Mouse (Mus musculus): ENCODE results near the gene Ptpn14. TPM values are rescaled to one million over a fixed set of nuclear protein-coding genes. Genes with fewer than 3 reads are reported as not detected.

Gene Ptpn14
- polyA plus RNA-seq, 1 experiment: 57.3 TPM

DNA sequence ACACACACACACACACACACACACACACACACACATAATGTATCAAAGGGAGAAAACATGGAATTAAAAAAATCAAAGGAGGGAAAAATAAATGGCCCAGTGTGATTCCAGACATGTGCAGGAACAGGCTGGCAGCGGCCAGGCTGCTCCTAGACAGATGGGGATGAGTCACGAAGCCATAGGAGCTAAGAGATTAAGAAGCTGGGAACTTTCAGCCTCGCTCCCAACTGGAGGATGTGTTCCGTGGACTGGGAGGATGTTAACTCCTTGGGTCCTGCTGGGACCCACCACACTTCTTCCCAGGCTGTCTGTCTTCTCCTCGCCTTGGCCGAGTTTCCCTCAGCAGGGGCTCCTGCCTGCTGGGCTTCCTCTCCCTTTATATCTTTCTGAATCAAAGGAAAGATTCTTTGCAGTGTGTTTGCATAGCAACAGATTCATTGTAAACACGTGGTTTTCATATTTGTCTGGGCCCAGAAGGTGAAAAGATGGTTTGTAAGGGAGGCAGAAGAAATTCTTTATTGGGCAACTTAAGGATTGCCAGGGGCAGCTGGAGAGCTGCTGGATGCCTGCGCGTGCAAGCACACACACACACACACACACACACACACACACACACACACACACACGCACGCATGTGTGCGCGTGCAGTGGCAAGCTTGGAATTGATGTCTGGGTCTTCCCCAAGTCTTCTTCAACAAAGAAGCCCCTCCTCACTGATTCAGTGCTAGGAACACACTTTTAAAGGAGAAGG, 72.3 kb downstream of the Ptpn14 start:
- H3K27ac ChIP-seq (ENCODE audit: insufficient read depth, low read length): peak overlapping the region; percentile 76
- 0 out of 2 replicates have a peak, but pooled peaks cover 5% of the 10 kb centered on the region for H3K4me1 ChIP-seq (ENCODE audit: control insufficient read depth, insufficient read depth, low read length)
- H3K4me3 ChIP-seq (ENCODE audit: insufficient read depth, low read length): no peak overlapping the region
- TF ChIP-seq CTCF (IDR thresholded peaks at IDR 0.05; ENCODE audit: borderline replicate concordance, insufficient read depth, low read length): no peak
- TF ChIP-seq POLR2A (IDR thresholded peaks at IDR 0.05; ENCODE audit: low read depth, low read length): no peak

DNA sequence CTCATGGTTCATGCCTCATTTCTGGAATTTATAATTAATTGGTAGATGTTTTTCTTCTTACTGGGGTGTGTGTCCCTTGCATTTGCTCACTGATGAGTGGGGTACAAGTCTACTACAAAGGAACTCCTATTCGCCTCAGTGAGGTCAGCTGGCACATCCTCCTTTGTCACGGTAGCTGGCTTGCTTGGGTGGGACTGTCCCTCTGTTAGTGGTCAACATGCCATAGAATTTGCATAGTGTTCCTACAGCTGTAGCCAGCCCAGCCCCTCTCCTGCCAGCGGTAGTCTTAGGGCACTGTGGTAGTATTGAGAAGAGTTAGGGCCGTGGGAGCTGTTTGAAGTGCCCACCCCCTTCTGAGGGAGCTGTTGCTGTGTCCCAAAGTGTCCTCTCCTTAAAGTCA, 73.2 kb downstream of the Ptpn14 start:
- no peak for TF ChIP-seq POLR2A (IDR thresholded peaks at IDR 0.05; ENCODE audit: low read depth, low read length)
- TF ChIP-seq CTCF (IDR thresholded peaks at IDR 0.05; ENCODE audit: borderline replicate concordance, insufficient read depth, low read length): no peak
- Histone ChIP-seq H3K4me1 (ENCODE audit: control insufficient read depth, insufficient read depth, low read length) (0 out of 2 replicates have a peak, but pooled peaks cover 5% of the 10 kb centered on the region), H3K4me3 (ENCODE audit: insufficient read depth, low read length) (no peak overlapping the region), H3K27ac (ENCODE audit: insufficient read depth, low read length) (no peak overlapping the region)

DNA sequence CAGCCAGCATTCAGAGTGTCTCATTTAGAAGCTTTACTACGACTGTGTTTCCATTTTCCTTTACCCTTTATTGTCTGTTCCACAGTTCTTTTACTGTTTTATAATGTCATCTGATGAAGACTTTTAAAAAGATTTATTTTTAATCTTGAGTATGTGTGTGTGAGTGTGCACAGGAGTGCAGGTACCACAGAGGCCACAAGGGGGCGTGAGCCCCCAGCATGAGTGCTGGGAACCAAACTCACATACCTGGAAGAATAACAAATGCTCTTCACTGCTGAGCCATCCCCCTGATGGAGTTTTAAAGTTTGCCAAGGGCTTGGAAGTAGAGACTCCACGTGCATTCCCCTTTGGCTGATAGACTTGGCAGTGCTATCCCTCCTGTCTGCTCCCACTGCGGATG, 74.5 kb downstream of the Ptpn14 start:
- H3K4me1 ChIP-seq (ENCODE audit: control insufficient read depth, insufficient read depth, low read length): 0 out of 2 replicates have a peak, but pooled peaks cover 5% of the 10 kb centered on the region
- TF ChIP-seq CTCF (IDR thresholded peaks at IDR 0.05; ENCODE audit: borderline replicate concordance, insufficient read depth, low read length) (no peak), POLR2A (IDR thresholded peaks at IDR 0.05; ENCODE audit: low read depth, low read length) (no peak)
- no peak overlapping the region for H3K4me3 ChIP-seq (ENCODE audit: insufficient read depth, low read length)
- no peak overlapping the region for H3K27ac ChIP-seq (ENCODE audit: insufficient read depth, low read length)

DNA sequence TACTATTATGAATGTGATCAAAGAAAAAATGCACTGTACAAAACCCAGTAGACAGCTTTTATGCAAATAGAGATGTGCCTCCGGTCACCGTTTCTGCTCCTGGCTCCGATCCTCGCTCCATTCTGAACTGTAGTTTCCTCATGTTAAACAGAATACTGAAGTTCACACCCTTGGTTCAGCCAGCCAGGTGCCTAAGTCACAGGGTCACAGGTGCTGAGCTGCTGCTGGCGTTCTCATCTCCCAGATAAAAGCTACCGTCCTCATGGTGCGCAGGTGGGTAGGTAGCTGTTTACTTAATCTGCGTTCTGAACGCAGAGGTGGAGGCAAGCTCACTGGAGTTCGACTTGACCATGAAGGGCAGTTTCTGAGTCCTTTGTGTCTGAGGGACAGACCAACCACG, 75.7 kb downstream of the Ptpn14 start:
- TF ChIP-seq POLR2A (IDR thresholded peaks at IDR 0.05; ENCODE audit: low read depth, low read length): no peak
- Histone ChIP-seq H3K4me1 (ENCODE audit: control insufficient read depth, insufficient read depth, low read length) (0 out of 2 replicates have a peak, but pooled peaks cover 5% of the 10 kb centered on the region), H3K4me3 (ENCODE audit: insufficient read depth, low read length) (no peak overlapping the region), H3K27ac (ENCODE audit: insufficient read depth, low read length) (no peak overlapping the region)

DNA sequence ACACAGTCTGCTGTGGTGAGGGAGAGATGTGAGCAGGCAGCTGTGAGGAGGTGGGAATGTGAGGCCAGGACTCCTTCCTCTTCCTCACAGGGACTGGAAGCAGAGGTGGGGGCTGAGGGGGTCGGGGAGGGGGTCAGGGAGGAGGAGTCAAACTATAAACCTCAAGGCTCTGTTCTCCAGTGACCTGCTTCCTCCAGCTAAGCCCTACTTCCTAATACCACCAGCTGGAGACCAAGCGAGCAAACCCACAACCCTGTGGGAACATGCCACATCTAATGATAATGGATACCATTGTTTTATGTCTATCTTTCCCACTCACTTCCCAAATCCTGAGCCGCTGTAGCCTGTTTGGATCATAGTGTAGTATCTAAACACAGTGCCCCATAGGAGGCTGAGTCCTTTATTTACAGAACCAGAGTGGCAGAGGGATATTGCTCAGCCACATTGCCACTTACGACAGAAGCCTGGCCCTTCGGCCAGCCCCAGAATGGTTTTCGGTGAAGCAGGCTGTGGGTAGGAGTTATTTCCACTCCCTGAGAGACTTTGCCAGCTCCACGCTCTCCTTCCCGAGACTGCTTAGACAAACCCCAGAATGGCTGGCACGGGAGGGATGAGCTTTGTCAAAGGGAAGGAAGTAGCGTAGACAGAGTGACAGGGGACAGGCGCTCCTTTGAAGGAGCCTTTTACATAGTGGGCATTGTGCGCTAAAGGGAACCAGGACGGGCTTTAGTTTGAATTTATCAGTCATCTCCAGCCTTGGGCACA, 78.6 kb downstream of the Ptpn14 start:
- Histone ChIP-seq H3K4me1 (ENCODE audit: control insufficient read depth, insufficient read depth, low read length) (no peaks in the 10 kb centered on the region; the same call in 1 of the 2 replicates), H3K27ac (ENCODE audit: insufficient read depth, low read length) (no peak overlapping the region), H3K4me3 (ENCODE audit: insufficient read depth, low read length) (no peak overlapping the region)
- TF ChIP-seq CTCF (IDR thresholded peaks at IDR 0.05; ENCODE audit: borderline replicate concordance, insufficient read depth, low read length) (no peak), POLR2A (IDR thresholded peaks at IDR 0.05; ENCODE audit: low read depth, low read length) (no peak)

DNA sequence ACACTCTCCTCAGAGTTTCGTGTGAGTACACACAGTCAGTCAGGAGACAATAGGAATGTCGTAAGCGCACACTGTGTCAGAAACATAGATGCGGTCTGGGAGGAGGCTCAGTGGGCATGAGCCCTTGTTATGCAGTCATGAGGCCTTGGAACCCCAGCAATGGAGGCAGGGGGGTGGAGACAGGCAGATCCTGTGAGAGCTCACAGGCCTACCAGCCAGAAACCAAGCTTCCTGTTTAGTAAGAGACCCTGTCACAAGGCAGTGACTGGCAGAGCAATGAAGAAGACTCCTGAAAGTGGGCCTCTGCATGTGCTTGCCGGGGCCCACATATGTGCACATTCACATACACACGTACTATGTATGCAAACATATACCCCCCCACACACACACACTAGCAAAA, 79.9 kb downstream of the Ptpn14 start:
- Histone ChIP-seq H3K4me3 (ENCODE audit: insufficient read depth, low read length) (no peak overlapping the region), H3K4me1 (ENCODE audit: control insufficient read depth, insufficient read depth, low read length) (peaks cover 4% of the 10 kb centered on the region), H3K27ac (ENCODE audit: insufficient read depth, low read length) (no peak overlapping the region)
- TF ChIP-seq CTCF (IDR thresholded peaks at IDR 0.05; ENCODE audit: borderline replicate concordance, insufficient read depth, low read length) (no peak), POLR2A (IDR thresholded peaks at IDR 0.05; ENCODE audit: low read depth, low read length) (no peak)

DNA sequence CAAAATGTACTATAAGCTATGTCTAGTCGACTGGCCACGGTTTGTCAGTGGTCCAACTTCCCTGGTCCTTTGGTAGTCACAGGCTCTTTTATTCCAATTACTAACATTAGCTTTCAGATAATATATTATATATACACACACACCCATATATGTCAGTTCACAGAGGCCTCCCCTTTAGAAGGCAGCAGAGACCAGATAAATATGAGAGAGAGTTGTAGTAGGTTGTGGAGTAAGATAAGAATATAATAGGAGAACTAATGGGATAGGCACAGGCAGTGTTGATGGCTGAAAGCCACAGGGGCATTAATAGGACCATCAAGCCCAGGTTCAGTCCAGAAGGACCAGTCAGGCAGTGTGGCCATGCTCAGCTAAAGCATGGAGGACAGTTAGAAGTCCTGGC, 80.4 kb downstream of the Ptpn14 start:
- no peak overlapping the region for H3K27ac ChIP-seq (ENCODE audit: insufficient read depth, low read length)
- no peak for TF ChIP-seq POLR2A (IDR thresholded peaks at IDR 0.05; ENCODE audit: low read depth, low read length)
- TF ChIP-seq CTCF (IDR thresholded peaks at IDR 0.05; ENCODE audit: borderline replicate concordance, insufficient read depth, low read length): no peak
- no peak overlapping the region for H3K4me3 ChIP-seq (ENCODE audit: insufficient read depth, low read length)
- peaks cover 5% of the 10 kb centered on the region for H3K4me1 ChIP-seq (ENCODE audit: control insufficient read depth, insufficient read depth, low read length)

DNA sequence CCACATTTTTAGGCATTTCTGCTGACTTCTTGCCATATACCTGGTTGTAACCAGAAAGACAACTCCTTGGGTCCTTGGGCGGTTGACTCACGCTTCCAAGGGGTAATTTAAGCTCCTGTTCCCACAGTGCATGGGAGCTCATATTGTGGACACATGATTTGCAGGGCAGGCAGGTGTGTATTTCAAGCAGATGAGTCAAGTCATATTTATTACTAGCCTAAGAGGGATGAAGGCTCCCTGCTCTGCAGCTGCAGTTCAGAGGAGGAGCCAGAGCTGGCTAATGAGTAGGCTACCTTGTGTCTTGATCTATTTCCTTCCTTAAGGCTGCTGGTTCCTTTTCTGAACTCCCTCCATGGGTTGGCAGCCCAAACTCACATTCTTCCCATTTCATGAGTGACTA, 83.7 kb downstream of the Ptpn14 start:
- Histone ChIP-seq H3K4me3 (ENCODE audit: insufficient read depth, low read length) (no peak overlapping the region), H3K4me1 (ENCODE audit: control insufficient read depth, insufficient read depth, low read length) (peaks cover 7% of the 10 kb centered on the region), H3K27ac (ENCODE audit: insufficient read depth, low read length) (0 out of 2 replicates have a peak overlapping the region, but pooled peaks have one; percentile 1)
- no peak for TF ChIP-seq CTCF (IDR thresholded peaks at IDR 0.05; ENCODE audit: borderline replicate concordance, insufficient read depth, low read length)
- no peak for TF ChIP-seq POLR2A (IDR thresholded peaks at IDR 0.05; ENCODE audit: low read depth, low read length)

DNA sequence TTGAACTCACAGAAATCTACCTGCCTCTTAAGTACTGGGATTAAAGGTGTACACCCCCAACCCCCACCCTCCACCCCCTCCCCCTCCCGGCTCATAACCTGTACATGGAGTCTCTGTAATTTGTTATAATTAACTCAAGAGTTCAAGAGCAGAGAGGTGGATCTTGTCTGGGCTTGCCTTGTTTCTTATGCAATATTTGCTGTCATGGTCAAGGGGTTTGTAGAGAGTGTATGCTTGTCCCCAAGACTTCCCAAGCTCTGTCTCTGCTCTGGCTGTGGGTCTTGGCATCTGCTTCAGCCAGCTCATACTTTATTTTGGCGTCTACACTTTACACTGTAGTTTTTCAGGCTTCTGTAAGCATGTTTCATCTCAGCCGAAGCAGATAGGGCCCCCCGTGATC, 86.3 kb downstream of the Ptpn14 start:
- TF ChIP-seq CTCF (IDR thresholded peaks at IDR 0.05; ENCODE audit: borderline replicate concordance, insufficient read depth, low read length) (no peak), POLR2A (IDR thresholded peaks at IDR 0.05; ENCODE audit: low read depth, low read length) (no peak)
- peak overlapping the region; percentile 53 for H3K27ac ChIP-seq (ENCODE audit: insufficient read depth, low read length)
- no peak overlapping the region for H3K4me3 ChIP-seq (ENCODE audit: insufficient read depth, low read length)
- peaks cover 12% of the 10 kb centered on the region for H3K4me1 ChIP-seq (ENCODE audit: control insufficient read depth, insufficient read depth, low read length)

DNA sequence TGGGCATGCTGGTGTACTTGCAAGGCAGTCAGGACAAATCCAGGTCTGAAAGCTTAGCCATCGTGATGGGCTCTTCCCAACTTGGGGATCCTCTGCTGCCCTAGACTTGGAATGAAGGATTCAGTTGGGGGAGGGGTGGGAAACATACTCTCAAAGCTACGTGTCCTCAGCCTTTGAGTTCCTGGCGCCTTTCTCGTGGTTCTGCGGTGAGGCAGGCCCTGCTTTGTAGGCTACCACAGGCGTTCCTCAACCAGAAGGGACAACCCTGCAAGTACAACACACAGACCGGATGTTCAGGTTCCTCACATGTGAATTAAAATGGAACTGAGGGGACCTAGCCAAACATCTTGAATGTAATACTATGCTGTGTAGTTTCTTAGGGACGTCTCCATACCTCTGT, 89.0 kb downstream of the Ptpn14 start:
- H3K4me1 ChIP-seq (ENCODE audit: control insufficient read depth, insufficient read depth, low read length): peaks cover 12% of the 10 kb centered on the region
- peak overlapping the region; percentile 37; the same call in 1 of the 2 replicates for H3K27ac ChIP-seq (ENCODE audit: insufficient read depth, low read length)
- TF ChIP-seq CTCF (IDR thresholded peaks at IDR 0.05; ENCODE audit: borderline replicate concordance, insufficient read depth, low read length) (no peak), POLR2A (IDR thresholded peaks at IDR 0.05; ENCODE audit: low read depth, low read length) (no peak)
- H3K4me3 ChIP-seq (ENCODE audit: insufficient read depth, low read length): no peak overlapping the region

All from embryonic fibroblast, embryonic 13.5 days (primary cell).